Mouse (Mus musculus) CH12F3 (cell line): ENCODE measurements around the gene Nkx2-2.
"Not testable (repeated sequence)": the region's sequence is repeated elsewhere in the genome, so short reads cannot be mapped to it uniquely, and the experiment has no call there.

ENCODE experiments used
- in situ Hi-C: fragments of 300-500 bp; cut with MboI; formaldehyde crosslinking; loops from 2 replicates; pipeline ENCODE4 v1.14.3; 2020; ENCODE audit warnings: low sequenced_read_pairs

The Nkx2-2 gene

GRCm38 (mm10) chr2:147181926-147182708 lies 11.9 kb downstream of the Nkx2-2 start:
- in situ Hi-C loops, result no loop called here

DNA sequence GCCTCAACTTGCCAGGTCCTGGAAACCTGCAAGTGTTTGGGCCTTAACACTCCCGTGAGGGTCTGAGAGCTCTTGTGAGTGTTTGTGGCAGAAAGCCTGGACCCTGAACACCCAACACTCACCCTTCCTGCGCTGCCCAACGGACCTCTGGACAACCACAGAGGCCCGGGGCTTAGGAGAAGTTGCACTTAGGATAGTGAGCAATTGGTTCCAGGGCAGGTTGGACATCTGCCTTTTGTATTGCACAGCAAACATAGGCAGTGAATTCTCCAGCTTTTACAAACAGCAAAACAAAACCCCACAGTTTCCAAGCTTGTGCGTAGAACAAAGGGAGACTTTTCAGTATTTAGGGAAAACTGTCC lies 12.8 kb downstream of the Nkx2-2 start:
- in situ Hi-C loops, result no loop called here

- in situ Hi-C loops, result no loop called here
Measured at GRCm38 (mm10) chr2:147180649-147181303, 13.3 kb downstream of the Nkx2-2 start.

GRCm38 (mm10) chr2:147178091-147179059 lies 15.7 kb downstream of the Nkx2-2 start:
- in situ Hi-C loops, result loop anchor here (5.0 kb wide), 2 partner anchors 221 to 546 kb away; no protein-coding TSS in a partner anchor

DNA sequence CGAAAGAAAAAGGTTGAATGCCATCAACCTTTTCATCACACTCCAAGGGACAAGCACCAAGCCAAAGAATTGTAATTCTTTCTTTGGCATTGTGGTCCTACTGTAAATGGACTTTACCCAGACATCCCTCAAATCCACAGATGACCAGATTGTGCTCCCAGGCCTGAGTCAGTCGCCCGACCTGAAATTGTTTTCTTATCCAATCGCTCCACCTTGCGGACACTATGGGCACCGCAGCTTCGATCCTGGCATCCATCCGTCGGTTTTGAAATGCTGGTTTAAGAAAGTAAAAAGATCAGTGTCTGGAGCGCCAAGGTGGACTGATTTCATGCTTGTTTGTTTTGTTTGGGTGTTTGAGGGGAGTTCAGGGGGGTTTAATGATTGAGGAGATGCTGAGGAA lies 16.4 kb downstream of the Nkx2-2 start:
- in situ Hi-C loops, result loop anchor here (5.0 kb wide), 2 partner anchors 220 to 545 kb away; no protein-coding TSS in a partner anchor

DNA sequence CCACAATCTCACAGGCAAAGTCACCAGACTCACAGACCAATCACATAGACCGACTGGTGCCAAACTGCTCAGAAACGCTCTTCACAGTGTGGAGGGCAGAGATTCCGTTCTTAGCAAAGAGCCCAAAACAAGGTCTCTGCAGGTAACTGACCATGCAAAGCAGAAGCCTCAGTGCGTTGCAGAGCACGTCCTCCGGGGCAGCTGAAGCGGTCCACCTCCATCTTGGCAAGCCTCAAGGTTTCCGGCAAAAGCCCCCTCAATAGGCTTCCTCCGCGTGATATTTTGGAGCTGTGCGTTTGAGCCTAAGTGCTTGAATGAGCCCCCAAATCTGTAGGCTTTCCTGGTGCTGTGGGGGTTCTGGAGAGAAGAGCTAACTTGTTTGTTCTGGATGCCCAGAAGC lies 18.7 kb downstream of the Nkx2-2 start:
- in situ Hi-C loops, result loop anchor here (5.0 kb wide), 2 partner anchors 218 to 543 kb away; no protein-coding TSS in a partner anchor

- in situ Hi-C loops, result no loop called here
Measured at GRCm38 (mm10) chr2:147173751-147174150, 20.3 kb downstream of the Nkx2-2 start.

- in situ Hi-C loops, result not testable (repeated sequence)
Measured at GRCm38 (mm10) chr2:147170538-147170937, 23.5 kb downstream of the Nkx2-2 start.

DNA sequence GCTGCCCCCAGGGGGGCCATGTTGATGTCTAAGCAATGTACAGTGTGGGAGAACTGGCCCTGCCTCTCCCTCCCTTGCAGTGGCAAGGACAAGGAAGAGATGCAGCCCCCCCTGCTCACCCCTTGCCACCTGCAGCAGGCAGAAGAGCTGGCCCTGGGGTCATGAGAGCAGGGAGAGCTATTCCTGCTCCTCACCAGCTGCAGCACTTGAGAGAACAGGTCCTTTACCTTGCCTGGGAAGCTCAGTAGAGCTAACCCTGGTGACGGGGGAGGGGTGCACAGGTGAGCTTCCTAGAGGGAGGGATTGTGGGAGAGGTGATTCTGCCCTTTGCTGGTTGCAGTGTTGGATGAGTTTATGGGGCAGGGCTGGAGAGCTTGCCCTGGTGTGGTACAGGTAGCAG lies 28.2 kb downstream of the Nkx2-2 start:
- in situ Hi-C loops, result no loop called here

DNA sequence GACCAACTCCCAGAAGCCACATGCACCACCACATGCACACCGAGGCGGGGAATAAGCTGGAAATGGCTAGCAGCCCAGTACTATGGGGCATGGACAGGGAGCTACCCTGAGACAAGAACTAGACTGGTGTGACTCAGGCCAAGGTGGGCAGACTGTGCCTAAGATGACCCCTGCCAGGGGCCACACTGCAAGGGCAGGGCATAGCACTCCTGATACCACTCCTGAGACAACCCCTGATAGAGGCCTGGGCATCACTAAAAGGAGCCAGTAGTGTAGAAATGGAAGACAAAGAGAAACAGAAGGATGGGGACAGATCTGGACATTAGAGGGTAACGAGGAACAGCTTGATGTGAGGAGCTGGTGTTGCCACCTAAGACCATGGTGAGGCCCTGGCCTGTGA lies 28.7 kb downstream of the Nkx2-2 start:
- in situ Hi-C loops, result no loop called here

- in situ Hi-C loops, result no loop called here
Measured at GRCm38 (mm10) chr2:147152543-147152942, 41.5 kb downstream of the Nkx2-2 start.
